Comparison of ENCODE assay signal across 9 mouse cellular contexts in genomic region chr14:55193876-55194635, GRCm38 (mm10). TPM values are rescaled to one million over a fixed set of nuclear protein-coding genes. Genes with fewer than 3 reads are reported as not detected.
DNase-seq lines count a peak whose midpoint lies in the region; ATAC-seq and TF ChIP-seq lines count a peak whose summit lies in the region.
"Had no signal": no experiment of that assay in that cellular context is flagged by ENCODE, and none has a peak within 500 bp of the region (broad histone marks: within the 10 kb centered on the region; RNA-seq: fewer than 3 reads in every experiment).

No protein-coding gene starts in this region.

- no peaks in the 10 kb centered on the region for H3K9me3 ChIP-seq in hindbrain, embryonic 10.5 days
- no peaks in the 10 kb centered on the region for H3K9me3 ChIP-seq in hindbrain, embryonic 16.5 days (ENCODE audit: control insufficient read depth, low read length)
- H3K9me3 ChIP-seq in kidney, postnatal 0 days (replicated peaks; ENCODE audit: low read length): no peaks in the 10 kb centered on the region

- TF ChIP-seq CTCF in kidney, postnatal 0 days (IDR thresholded peaks at IDR 0.05; ENCODE audit: low read depth): no peak

- no peak overlapping the region for H3K9ac ChIP-seq in hindbrain, embryonic 16.5 days (ENCODE audit: low read depth, low read length)
- no peak overlapping the region for H3K9ac ChIP-seq in kidney, postnatal 0 days (ENCODE audit: low read depth, low read length)

- peaks cover 24% of the 10 kb centered on the region for H3K4me1 ChIP-seq in hindbrain, embryonic 10.5 days (replicated peaks)
- peaks cover 10% of the 10 kb centered on the region for H3K4me1 ChIP-seq in hindbrain, embryonic 16.5 days (ENCODE audit: control insufficient read depth, insufficient read depth, low read depth, low read length)
- 0 out of 2 replicates have a peak, but pooled peaks cover 3% of the 10 kb centered on the region for H3K4me1 ChIP-seq in kidney, postnatal 0 days (replicated peaks; ENCODE audit: insufficient read depth, low read length)

- WGBS in hindbrain, embryonic 10.5 days: 71% methylated on average over 14 of the region's 14 CpGs
- WGBS in hindbrain, embryonic 16.5 days: 71% methylated on average over 14 of the region's 14 CpGs
- 43% methylated on average over 14 of the region's 14 CpGs for WGBS in kidney, postnatal 0 days

- peak; percentile 44 for DNase-seq in hindbrain, embryonic 10.5 days (ENCODE audit: low spot score)
- DNase-seq in adrenal gland, postnatal 25 days: peak; percentile 20
- DNase-seq in kidney, postnatal 0 days (ENCODE audit: low spot score): no peak
- no peak for DNase-seq in urinary bladder, postnatal 4 days (ENCODE audit: low spot score in 2 of 2)
- no peak for DNase-seq in urinary bladder, adult 2 months (ENCODE audit: low spot score)
- no peak for DNase-seq in right cerebral cortex, adult 18-20 months

- no peak overlapping the region for H3K4me3 ChIP-seq in hindbrain, embryonic 10.5 days
- H3K4me3 ChIP-seq in hindbrain, embryonic 16.5 days (ENCODE audit: low read length): no peak overlapping the region
- 0 out of 2 replicates have a peak overlapping the region, but pooled peaks have one; percentile 1 for H3K4me3 ChIP-seq in kidney, postnatal 0 days (replicated peaks; ENCODE audit: low read depth, low read length)

- H3K36me3 ChIP-seq in hindbrain, embryonic 10.5 days: no peaks in the 10 kb centered on the region
- H3K36me3 ChIP-seq in hindbrain, embryonic 16.5 days (ENCODE audit: control insufficient read depth, insufficient read depth, low read length): no peaks in the 10 kb centered on the region
- no peaks in the 10 kb centered on the region for H3K36me3 ChIP-seq in kidney, postnatal 0 days (ENCODE audit: insufficient read depth, low read length)

- H3K27me3 ChIP-seq in hindbrain, embryonic 10.5 days (ENCODE audit: insufficient read depth, poor library complexity, severe bottlenecking): no peaks in the 10 kb centered on the region
- no peaks in the 10 kb centered on the region for H3K27me3 ChIP-seq in hindbrain, embryonic 16.5 days (replicated peaks; ENCODE audit: control insufficient read depth, insufficient read depth, low read length)
- no peaks in the 10 kb centered on the region for H3K27me3 ChIP-seq in kidney, postnatal 0 days (ENCODE audit: insufficient read depth, low read length)

- H3K4me2 ChIP-seq in hindbrain, embryonic 16.5 days (ENCODE audit: low read length): no peak overlapping the region
- peak overlapping the region; percentile 35 for H3K4me2 ChIP-seq in kidney, postnatal 0 days (ENCODE audit: low read length)

- ATAC-seq in hindbrain, embryonic 16.5 days: no peak
- ATAC-seq in kidney, postnatal 0 days (replicated peaks; ENCODE audit: low FRiP score, low read depth): no peak
- peak; percentile 75 for ATAC-seq in neutrophil, adult 5-6 weeks (ENCODE audit: extremely low read depth, insufficient number of reproducible peaks, low FRiP score, poor library complexity, severe bottlenecking)

- H3K27ac ChIP-seq in hindbrain, embryonic 10.5 days: no peak overlapping the region
- no peak overlapping the region for H3K27ac ChIP-seq in hindbrain, embryonic 16.5 days (ENCODE audit: low read depth, low read length)
- H3K27ac ChIP-seq in kidney, postnatal 0 days: no peak overlapping the region

RNA-seq across cellular contexts. Expression of gene Dhrs2, which starts 27.8 kb away (rescaled TPM):
- polyA plus RNA-seq in hindbrain, embryonic 10.5 days (2016; fragmentation: Nextera tagmentation; extraction: Ambion mirVana): not detected in 2 replicates
- polyA plus RNA-seq in hindbrain, embryonic 16.5 days (2015; fragmentation: Nextera tagmentation; extraction: Ambion mirVana): 1.4 and 1.9 TPM in 2 replicates
- total RNA-seq in adrenal gland, postnatal 25 days (2021): not detected in 2 replicates
- 0.09 TPM in 1 of 2 replicates, not detected in the other for polyA plus RNA-seq in kidney, postnatal 0 days (2015; fragmentation: Nextera tagmentation; extraction: Ambion mirVana)
- not detected in 2 replicates for total RNA-seq in neutrophil, adult 5-6 weeks (2017)
- 0.08 and 0.21 TPM in 2 replicates for polyA plus RNA-seq in urinary bladder, adult 2 months (2012; rRNA removed)
- polyA plus RNA-seq: large intestine, adult 2 months had no signal

Comparison
In these comparisons a context has a peak if more than half of its experiments do, and no peak if none do; other contexts are left out.
1. DNase-seq: peak in hindbrain, embryonic 10.5 days (single experiment) and adrenal gland, postnatal 25 days (single experiment); none in kidney, postnatal 0 days (single experiment), urinary bladder, postnatal 4 days (0 of 2), urinary bladder, adult 2 months (single experiment) and right cerebral cortex, adult 18-20 months (single experiment).